22 mouse cellular contexts compared by ENCODE assay signal in the genomic region with DNA sequence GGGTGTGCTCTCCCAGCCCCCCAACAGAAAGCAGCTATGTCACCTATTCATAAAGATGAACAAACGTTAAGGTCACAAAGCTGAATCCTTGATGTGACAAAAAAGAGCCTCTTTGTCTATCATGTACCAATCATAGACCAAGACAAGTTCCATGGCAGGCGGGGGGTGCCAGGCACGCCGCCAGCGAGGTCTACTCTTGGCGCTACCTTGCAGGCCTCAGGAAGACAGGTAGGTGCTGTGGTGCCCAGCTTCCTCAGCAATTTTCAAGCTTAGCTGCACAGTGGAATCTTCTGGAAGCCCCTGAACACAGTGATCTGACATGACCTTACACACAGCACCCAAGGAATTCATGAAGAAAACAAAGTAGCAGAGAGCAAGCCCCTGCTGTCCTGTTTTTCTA. TPM values are rescaled to one million over a fixed set of nuclear protein-coding genes. Genes with fewer than 3 reads are reported as not detected.
A peak's percentile ranks its signal among the peaks of the same experiment; 100 is the strongest.
DNase-seq lines count a peak whose midpoint lies in the region; ATAC-seq lines count a peak whose summit lies in the region.
"Had no signal": no experiment of that assay in that cellular context is flagged by ENCODE, and none has a peak within 500 bp of the region (broad histone marks: within the 10 kb centered on the region; RNA-seq: fewer than 3 reads in every experiment).

No protein-coding gene starts in this region.

- H3K4me2 ChIP-seq in kidney, embryonic 15.5 days = no peak overlapping the region
- H3K4me2 ChIP-seq in liver, embryonic 11.5 days = no peak overlapping the region
- H3K4me2 ChIP-seq: embryonic facial prominence, embryonic 15.5 days; heart, embryonic 12.5 days; hindbrain, embryonic 14.5 days had no signal

- DNase-seq in kidney, adult 11 months = peak; percentile 86
- DNase-seq in thymus, postnatal 14 days = peak; percentile 59
- DNase-seq in thymus, postnatal 25 days = no peak
- DNase-seq in kidney, adult 9 months = peak; percentile 88
- peak; percentile 85 to 89 for DNase-seq in kidney, postnatal 36 days
- DNase-seq in embryo, embryonic 10.5 days (ENCODE audit: low spot score) = no peak
- DNase-seq in liver, embryonic 11.5 days (ENCODE audit: low spot score) = no peak
- DNase-seq: adrenal gland, adult 2 months; adrenal gland, postnatal 36 days; cerebellum, adult 8-10 months; embryo, embryonic 11 days; gastrocnemius, adult 2 months; gastrocnemius, postnatal 25 days had no signal

- H3K9ac ChIP-seq in kidney, embryonic 15.5 days = no peak overlapping the region
- H3K9ac ChIP-seq in liver, embryonic 11.5 days (ENCODE audit: low read depth, low read length) = no peak overlapping the region
- H3K9ac ChIP-seq: embryonic facial prominence, embryonic 15.5 days; heart, embryonic 12.5 days; hindbrain, embryonic 14.5 days had no signal

- H3K36me3 ChIP-seq in kidney, embryonic 15.5 days = no peaks in the 10 kb centered on the region
- H3K36me3 ChIP-seq in liver, embryonic 11.5 days (ENCODE audit: control insufficient read depth, insufficient read depth, low read length) = no peaks in the 10 kb centered on the region
- H3K36me3 ChIP-seq: embryonic facial prominence, embryonic 15.5 days; forebrain, embryonic 10.5 days; heart, embryonic 12.5 days; hindbrain, embryonic 10.5 days had no signal

- no peaks in the 10 kb centered on the region for H3K27me3 ChIP-seq in kidney, embryonic 15.5 days
- H3K27me3 ChIP-seq in liver, embryonic 11.5 days (replicated peaks; ENCODE audit: control insufficient read depth, insufficient read depth, low read length) = no peaks in the 10 kb centered on the region
- H3K27me3 ChIP-seq: CH12.LX; embryonic facial prominence, embryonic 15.5 days; heart, embryonic 12.5 days had no signal

- 0 out of 2 replicates have a peak, but pooled peaks cover 3% of the 10 kb centered on the region for H3K4me1 ChIP-seq in kidney, embryonic 15.5 days
- H3K4me1 ChIP-seq in liver, embryonic 11.5 days (replicated peaks; ENCODE audit: control insufficient read depth, insufficient read depth, low read length) = peaks cover 8% of the 10 kb centered on the region
- H3K4me1 ChIP-seq: forebrain, embryonic 10.5 days had no signal

- no peaks in the 10 kb centered on the region for H3K9me3 ChIP-seq in kidney, embryonic 15.5 days (replicated peaks)
- H3K9me3 ChIP-seq in liver, embryonic 11.5 days (ENCODE audit: control insufficient read depth, low read length) = no peaks in the 10 kb centered on the region
- H3K9me3 ChIP-seq: embryonic facial prominence, embryonic 15.5 days; forebrain, embryonic 10.5 days; heart, embryonic 12.5 days; hindbrain, embryonic 10.5 days had no signal

- ATAC-seq in kidney, embryonic 15.5 days (replicated peaks; ENCODE audit: low FRiP score) = no peak
- no peak for ATAC-seq in liver, embryonic 11.5 days (replicated peaks; ENCODE audit: low FRiP score)
- ATAC-seq: forebrain, embryonic 14.5 days had no signal

- H3K27ac ChIP-seq in kidney, embryonic 15.5 days = no peak overlapping the region
- H3K27ac ChIP-seq in liver, embryonic 11.5 days (ENCODE audit: low read depth, low read length) = no peak overlapping the region
- H3K27ac ChIP-seq: embryonic facial prominence, embryonic 15.5 days; forebrain, embryonic 10.5 days; gastrocnemius, adult 2 months; hindbrain, embryonic 10.5 days; hindbrain, embryonic 14.5 days had no signal

- 93% methylated on average over 6 of the region's 6 CpGs for WGBS in kidney, embryonic 15.5 days
- WGBS in liver, embryonic 11.5 days = 92% methylated on average over 6 of the region's 6 CpGs

- H3K4me3 ChIP-seq in kidney, embryonic 15.5 days (replicated peaks) = no peak overlapping the region
- no peak overlapping the region for H3K4me3 ChIP-seq in liver, embryonic 11.5 days (ENCODE audit: low read depth, low read length)
- H3K4me3 ChIP-seq: embryonic facial prominence, embryonic 15.5 days; erythroblast, embryonic 14.5 days; forebrain, embryonic 10.5 days; gastrocnemius, adult 2 months; heart, embryonic 12.5 days; hindbrain, embryonic 10.5 days had no signal

RNA-seq across cellular contexts. Expression of gene Bid, which starts 10.1 kb away (rescaled TPM):
- polyA plus RNA-seq in kidney, embryonic 15.5 days (2015; fragmentation: Nextera tagmentation; extraction: Ambion mirVana) = 22.2 and 23.8 TPM in 2 replicates
- polyA plus RNA-seq in liver, embryonic 11.5 days (2014; fragmentation: Nextera tagmentation; extraction: Ambion mirVana) = 48.2 and 51.5 TPM in 2 replicates

Comparison
In these comparisons a context has a peak if more than half of its experiments do, and no peak if none do; other contexts are left out.
1. DNase-seq: peak in kidney, adult 11 months (single experiment), thymus, postnatal 14 days (single experiment), kidney, adult 9 months (single experiment) and kidney, postnatal 36 days (2 of 2); none in thymus, postnatal 25 days (single experiment), embryo, embryonic 10.5 days (single experiment) and liver, embryonic 11.5 days (single experiment).